In genomic region chr9:107555701-107556100, GRCm38 (mm10) we compare ENCODE assay signal across 8 mouse cellular contexts. TPM values are rescaled to one million over a fixed set of nuclear protein-coding genes. Genes with fewer than 3 reads are reported as not detected.
DNase-seq lines count a peak whose midpoint lies in the region; ATAC-seq and TF ChIP-seq lines count a peak whose summit lies in the region.

No protein-coding gene starts in this region.

- 23% methylated on average over 2 of the region's 2 CpGs for WGBS in lung, embryonic 15.5 days
- WGBS in embryonic facial prominence, embryonic 14.5 days = 42% methylated on average over 2 of the region's 2 CpGs
- 19% methylated on average over 2 of the region's 2 CpGs for WGBS in intestine, postnatal 0 days
- 45% methylated on average over 2 of the region's 2 CpGs for WGBS in neural tube, embryonic 14.5 days

- no peaks in the 10 kb centered on the region for H3K27me3 ChIP-seq in lung, embryonic 15.5 days
- no peaks in the 10 kb centered on the region for H3K27me3 ChIP-seq in embryonic facial prominence, embryonic 14.5 days (replicated peaks; ENCODE audit: control insufficient read depth, insufficient read depth, low read length)
- no peaks in the 10 kb centered on the region for H3K27me3 ChIP-seq in intestine, postnatal 0 days (replicated peaks; ENCODE audit: control insufficient read depth, insufficient read depth, low read length)
- peaks cover 20% of the 10 kb centered on the region for H3K27me3 ChIP-seq in neural tube, embryonic 14.5 days (ENCODE audit: control insufficient read depth, insufficient read depth, low read length)

- ATAC-seq in lung, embryonic 15.5 days (ENCODE audit: borderline replicate concordance, extremely low read depth, low FRiP score, low TSS enrichment) = no peak
- ATAC-seq in embryonic facial prominence, embryonic 14.5 days (ENCODE audit: low read depth) = no peak
- no peak for ATAC-seq in intestine, postnatal 0 days
- ATAC-seq in neural tube, embryonic 14.5 days (ENCODE audit: low read depth) = no peak

- H3K36me3 ChIP-seq in lung, embryonic 15.5 days = peaks cover 40% of the 10 kb centered on the region
- H3K36me3 ChIP-seq in embryonic facial prominence, embryonic 14.5 days (ENCODE audit: control insufficient read depth, insufficient read depth, low read length) = peaks cover 42% of the 10 kb centered on the region
- H3K36me3 ChIP-seq in intestine, postnatal 0 days (ENCODE audit: control insufficient read depth, insufficient read depth) = peaks cover 36% of the 10 kb centered on the region
- peaks cover 30% of the 10 kb centered on the region for H3K36me3 ChIP-seq in neural tube, embryonic 14.5 days (ENCODE audit: control insufficient read depth, insufficient read depth, low read length)

- peak overlapping the region; percentile 78 for H3K4me3 ChIP-seq in lung, embryonic 15.5 days
- H3K4me3 ChIP-seq in embryonic facial prominence, embryonic 14.5 days (ENCODE audit: low read depth, low read length) = peak overlapping the region; percentile 83
- peak overlapping the region; percentile 76 for H3K4me3 ChIP-seq in intestine, postnatal 0 days (ENCODE audit: low read depth, low read length)
- peak overlapping the region; percentile 72 for H3K4me3 ChIP-seq in neural tube, embryonic 14.5 days (ENCODE audit: low read depth, low read length)

- H3K9me3 ChIP-seq in lung, embryonic 15.5 days = no peaks in the 10 kb centered on the region
- no peaks in the 10 kb centered on the region for H3K9me3 ChIP-seq in embryonic facial prominence, embryonic 14.5 days (ENCODE audit: control insufficient read depth, low read length)
- no peaks in the 10 kb centered on the region for H3K9me3 ChIP-seq in intestine, postnatal 0 days (ENCODE audit: control insufficient read depth)
- no peaks in the 10 kb centered on the region for H3K9me3 ChIP-seq in neural tube, embryonic 14.5 days (ENCODE audit: control insufficient read depth, low read length)

- H3K4me1 ChIP-seq in lung, embryonic 15.5 days = peaks cover 49% of the 10 kb centered on the region
- H3K4me1 ChIP-seq in embryonic facial prominence, embryonic 14.5 days (ENCODE audit: control insufficient read depth, insufficient read depth, low read length) = peaks cover 43% of the 10 kb centered on the region
- peaks cover 17% of the 10 kb centered on the region for H3K4me1 ChIP-seq in intestine, postnatal 0 days (replicated peaks; ENCODE audit: control insufficient read depth, insufficient read depth, low read length)
- H3K4me1 ChIP-seq in neural tube, embryonic 14.5 days (ENCODE audit: control insufficient read depth, insufficient read depth, low read length) = peaks cover 17% of the 10 kb centered on the region

- peak overlapping the region; percentile 85 for H3K9ac ChIP-seq in lung, embryonic 15.5 days
- H3K9ac ChIP-seq in embryonic facial prominence, embryonic 14.5 days (ENCODE audit: low read depth, low read length) = peak overlapping the region; percentile 92
- H3K9ac ChIP-seq in intestine, postnatal 0 days (ENCODE audit: low read depth, low read length) = peak overlapping the region; percentile 73
- no peak overlapping the region for H3K9ac ChIP-seq in neural tube, embryonic 14.5 days (replicated peaks; ENCODE audit: low read depth, low read length)

- H3K4me2 ChIP-seq in lung, embryonic 15.5 days = peak overlapping the region; percentile 96
- H3K4me2 ChIP-seq in embryonic facial prominence, embryonic 14.5 days (ENCODE audit: low read depth, low read length) = peak overlapping the region; percentile 90
- H3K4me2 ChIP-seq in intestine, postnatal 0 days (replicated peaks; ENCODE audit: low read depth) = peak overlapping the region; percentile 77
- H3K4me2 ChIP-seq in neural tube, embryonic 14.5 days (ENCODE audit: low read depth, low read length) = peak overlapping the region; percentile 88

- TF ChIP-seq CTCF in intestine, postnatal 0 days (IDR thresholded peaks at IDR 0.05; ENCODE audit: low read depth) = no peak

- no peak for DNase-seq in lung, postnatal 25 days (ENCODE audit: low spot score)
- DNase-seq in embryonic facial prominence, embryonic 14.5 days (ENCODE audit: low spot score) = no peak
- DNase-seq in cerebellum, adult 18-20 months = no peak
- DNase-seq in spleen, adult 18-20 months = no peak
- DNase-seq in embryo, embryonic 11 days = no peak

- peak overlapping the region; percentile 98 for H3K27ac ChIP-seq in lung, embryonic 15.5 days
- peak overlapping the region; percentile 98 for H3K27ac ChIP-seq in embryonic facial prominence, embryonic 14.5 days (replicated peaks; ENCODE audit: low read depth, low read length)
- peak overlapping the region; percentile 96 for H3K27ac ChIP-seq in intestine, postnatal 0 days (ENCODE audit: low read depth, low read length)
- no peak overlapping the region for H3K27ac ChIP-seq in neural tube, embryonic 14.5 days (ENCODE audit: low read depth, low read length)

RNA-seq across cellular contexts. Expression of gene Rassf1, which starts 4.3 kb away (rescaled TPM):
- 57.7 and 64.1 TPM in 2 replicates for polyA plus RNA-seq in lung, embryonic 15.5 days (2015; fragmentation: Nextera tagmentation; extraction: Ambion mirVana)
- 66.5 and 66.8 TPM in 2 replicates for polyA plus RNA-seq in embryonic facial prominence, embryonic 14.5 days (2014; fragmentation: Nextera tagmentation; extraction: Ambion mirVana)
- polyA plus RNA-seq in intestine, postnatal 0 days (2015; fragmentation: Nextera tagmentation; extraction: Ambion mirVana) = 44.3 and 48.0 TPM in 2 replicates
- polyA plus RNA-seq in neural tube, embryonic 14.5 days (2014; fragmentation: Nextera tagmentation; extraction: Ambion mirVana) = 34.1 and 34.9 TPM in 2 replicates

RNA-seq across cellular contexts. Expression of gene Tusc2, which starts 7.4 kb away (rescaled TPM):
- 37.7 and 39.7 TPM in 2 replicates for polyA plus RNA-seq in lung, embryonic 15.5 days (2015; fragmentation: Nextera tagmentation; extraction: Ambion mirVana)
- 43.1 and 45.2 TPM in 2 replicates for polyA plus RNA-seq in embryonic facial prominence, embryonic 14.5 days (2014; fragmentation: Nextera tagmentation; extraction: Ambion mirVana)
- polyA plus RNA-seq in intestine, postnatal 0 days (2015; fragmentation: Nextera tagmentation; extraction: Ambion mirVana) = 38.7 and 41.6 TPM in 2 replicates
- polyA plus RNA-seq in neural tube, embryonic 14.5 days (2014; fragmentation: Nextera tagmentation; extraction: Ambion mirVana) = 111 and 126 TPM in 2 replicates

RNA-seq across cellular contexts. Expression of gene Zmynd10, which starts 8.6 kb away (rescaled TPM):
- polyA plus RNA-seq in lung, embryonic 15.5 days (2015; fragmentation: Nextera tagmentation; extraction: Ambion mirVana) = 6.8 TPM in 2 replicates
- polyA plus RNA-seq in embryonic facial prominence, embryonic 14.5 days (2014; fragmentation: Nextera tagmentation; extraction: Ambion mirVana) = 2.8 and 8.2 TPM in 2 replicates
- 4.0 and 5.0 TPM in 2 replicates for polyA plus RNA-seq in intestine, postnatal 0 days (2015; fragmentation: Nextera tagmentation; extraction: Ambion mirVana)
- 1.2 and 2.0 TPM in 2 replicates for polyA plus RNA-seq in neural tube, embryonic 14.5 days (2014; fragmentation: Nextera tagmentation; extraction: Ambion mirVana)

RNA-seq across cellular contexts. Expression of gene Hyal2, which starts 12.0 kb away (rescaled TPM):
- 105 and 109 TPM in 2 replicates for polyA plus RNA-seq in lung, embryonic 15.5 days (2015; fragmentation: Nextera tagmentation; extraction: Ambion mirVana)
- polyA plus RNA-seq in embryonic facial prominence, embryonic 14.5 days (2014; fragmentation: Nextera tagmentation; extraction: Ambion mirVana) = 106 and 112 TPM in 2 replicates
- polyA plus RNA-seq in intestine, postnatal 0 days (2015; fragmentation: Nextera tagmentation; extraction: Ambion mirVana) = 47.5 and 52.8 TPM in 2 replicates
- polyA plus RNA-seq in neural tube, embryonic 14.5 days (2014; fragmentation: Nextera tagmentation; extraction: Ambion mirVana) = 60.3 and 70.0 TPM in 2 replicates

RNA-seq across cellular contexts. Expression of gene Nprl2, which starts 13.7 kb away (rescaled TPM):
- polyA plus RNA-seq in lung, embryonic 15.5 days (2015; fragmentation: Nextera tagmentation; extraction: Ambion mirVana) = 39.2 and 42.2 TPM in 2 replicates
- polyA plus RNA-seq in embryonic facial prominence, embryonic 14.5 days (2014; fragmentation: Nextera tagmentation; extraction: Ambion mirVana) = 35.0 and 35.4 TPM in 2 replicates
- 20.0 and 20.7 TPM in 2 replicates for polyA plus RNA-seq in intestine, postnatal 0 days (2015; fragmentation: Nextera tagmentation; extraction: Ambion mirVana)
- 71.5 and 74.9 TPM in 2 replicates for polyA plus RNA-seq in neural tube, embryonic 14.5 days (2014; fragmentation: Nextera tagmentation; extraction: Ambion mirVana)
